Mouse (Mus musculus) intestine, embryonic 15.5 days (tissue): ENCODE results near the gene Crybb2. TPM values are rescaled to one million over a fixed set of nuclear protein-coding genes. Genes with fewer than 3 reads are reported as not detected.

Experiments
- ATAC-seq: fragments of 200-750 bp; cut with Nextera tagmentation; 2 replicates; pipeline ENCODE4 v1.8.0; 2017; ENCODE audit warnings: moderate TSS enrichment, moderate library complexity
- H3K27ac ChIP-seq: fragments of 300-500 bp; sonication (generic); 2 replicates; pipeline ENCODE4 v1.5.1; 2015; ENCODE audit warnings: mild to moderate bottlenecking, inconsistent platforms
- H3K27me3 ChIP-seq: fragments of 300-500 bp; sonication (generic); replicated peaks from 2 replicates; pipeline ENCODE4 v1.6.1; 2015; ENCODE audit warnings: inconsistent platforms
- H3K36me3 ChIP-seq: fragments of 300-500 bp; sonication (generic); 2 replicates; pipeline ENCODE4 v1.6.1; 2015; ENCODE audit warnings: inconsistent platforms
- H3K4me1 ChIP-seq: fragments of 300-500 bp; sonication (generic); replicated peaks from 2 replicates; pipeline ENCODE4 v1.6.1; 2015; ENCODE audit warnings: inconsistent platforms
- H3K4me2 ChIP-seq: fragments of 300-500 bp; sonication (generic); replicated peaks from 2 replicates; pipeline ENCODE4 v1.6.1; 2015; ENCODE audit warnings: mild to moderate bottlenecking, inconsistent platforms
- H3K4me3 ChIP-seq: fragments of 300-500 bp; sonication (generic); replicated peaks from 2 replicates; pipeline ENCODE4 v1.5.1; 2015; ENCODE audit warnings: inconsistent platforms
- H3K9ac ChIP-seq: fragments of 300-500 bp; sonication (generic); 2 replicates; pipeline ENCODE4 v1.6.1; 2015; ENCODE audit warnings: inconsistent platforms
- H3K9me3 ChIP-seq: fragments of 300-500 bp; sonication (generic); 2 replicates; pipeline ENCODE4 v1.6.1; 2016; ENCODE audit warnings: inconsistent platforms
- WGBS: fragments of 180-500 bp; shearing (Covaris S2); methylation state at CpG from one replicate; pipeline ENCODE4 v1.1.7; 2015; 5-methylcytosine and 5-hydroxymethylcytosine counted together
- polyA plus RNA-seq: library from polyadenylated mRNA; unstranded; fragments of >200 nt; fragmentation: Nextera tagmentation; extraction: Ambion mirVana; gene quantifications from 2 replicates; pipeline ENCODE4 v1.2.1, GENCODE M21; 2015

The Crybb2 gene
- polyA plus RNA-seq, 1 experiment from 2014 or later: not detected

DNA sequence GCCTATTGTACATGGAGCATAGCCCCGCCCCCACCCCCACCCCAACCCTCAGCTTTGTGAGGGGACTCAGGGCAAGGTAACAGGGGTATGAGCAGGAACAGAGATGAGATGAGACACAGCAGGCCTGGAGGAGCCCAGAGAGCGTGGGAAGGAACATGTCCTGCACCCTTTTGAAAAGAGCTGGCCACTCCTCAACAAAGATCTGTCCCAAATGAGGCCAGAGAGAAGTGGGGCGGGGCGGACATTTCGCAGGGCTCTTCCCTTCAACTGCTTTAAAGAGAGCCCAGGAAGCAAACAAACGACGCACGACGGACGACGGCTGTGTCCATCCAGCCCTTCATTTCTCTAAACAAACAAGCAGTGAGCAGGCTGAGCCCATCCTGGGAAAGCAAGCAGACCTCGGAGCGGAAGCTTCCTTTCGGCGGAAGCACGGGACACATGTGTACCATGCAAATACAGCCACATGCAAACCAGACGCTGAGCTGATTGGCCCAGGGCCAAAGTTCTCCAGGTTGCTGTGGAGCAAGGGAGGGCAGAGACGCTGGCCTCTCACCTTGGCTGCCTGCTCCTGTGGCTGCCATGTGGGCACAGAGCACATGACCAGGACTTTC lies 45.7 kb downstream of the Crybb2 start:
- 10% methylated on average over 18 of the region's 18 CpGs for WGBS
- H3K4me2 ChIP-seq: peak overlapping the region; percentile 53
- H3K9ac ChIP-seq: 0 out of 2 replicates have a peak overlapping the region, but pooled peaks have one; percentile 21
- peak overlapping the region; percentile 13; the same call in 1 of the 2 replicates for H3K4me3 ChIP-seq
- H3K4me1 ChIP-seq: peaks cover 14% of the 10 kb centered on the region
- peak overlapping the region; percentile 78 for H3K27ac ChIP-seq
- no peaks in the 10 kb centered on the region for H3K27me3 ChIP-seq
- ATAC-seq: peak; percentile 91
- no peaks in the 10 kb centered on the region for H3K36me3 ChIP-seq
- no peaks in the 10 kb centered on the region for H3K9me3 ChIP-seq

DNA sequence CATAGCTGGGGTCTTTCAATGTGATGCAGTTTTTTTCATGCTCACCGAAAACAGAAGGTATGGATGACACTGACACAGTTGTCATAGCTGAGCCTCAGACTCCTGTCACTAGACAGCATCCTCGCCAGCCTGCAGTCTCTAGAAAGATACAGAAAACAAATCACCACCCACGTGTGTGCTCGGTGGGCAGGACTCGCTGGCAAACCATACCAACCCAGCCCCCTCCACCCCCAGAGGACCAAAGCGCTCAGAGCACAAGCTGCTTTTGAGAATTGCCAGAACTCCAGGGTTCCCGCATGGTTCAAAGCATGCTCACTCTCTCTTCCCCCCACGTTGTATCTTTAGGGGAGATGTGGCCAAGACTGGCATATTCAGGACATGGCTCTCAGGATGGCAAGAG lies 51.7 kb downstream of the Crybb2 start:
- no peaks in the 10 kb centered on the region for H3K9me3 ChIP-seq
- H3K27ac ChIP-seq: no peak overlapping the region
- no peaks in the 10 kb centered on the region for H3K36me3 ChIP-seq
- H3K9ac ChIP-seq: no peak overlapping the region
- no peaks in the 10 kb centered on the region for H3K27me3 ChIP-seq
- H3K4me3 ChIP-seq: no peak overlapping the region
- H3K4me2 ChIP-seq: no peak overlapping the region
- peaks cover 13% of the 10 kb centered on the region for H3K4me1 ChIP-seq
- ATAC-seq: no peak
- WGBS: 55% methylated on average over 8 of the region's 8 CpGs

DNA sequence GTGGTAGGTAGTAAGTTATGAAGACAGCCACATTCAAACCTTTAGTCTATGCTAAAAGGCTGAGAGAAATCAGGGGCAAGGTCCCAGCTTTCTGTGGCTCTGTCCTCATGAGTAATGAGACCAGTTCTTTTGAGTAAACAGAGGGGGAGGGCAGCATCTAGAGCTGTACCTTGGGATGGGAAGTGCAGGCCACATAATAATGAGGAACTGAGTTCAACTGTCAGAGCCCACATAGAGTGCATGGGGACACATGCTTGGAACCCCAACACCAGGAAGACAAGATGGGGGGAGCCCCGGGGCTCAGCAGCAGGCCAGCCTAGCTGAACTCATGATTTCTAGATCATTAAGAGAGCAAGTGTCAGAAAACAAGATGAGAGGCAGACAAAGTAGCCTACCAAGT lies 52.9 kb downstream of the Crybb2 start:
- H3K4me1 ChIP-seq: peaks cover 13% of the 10 kb centered on the region

DNA sequence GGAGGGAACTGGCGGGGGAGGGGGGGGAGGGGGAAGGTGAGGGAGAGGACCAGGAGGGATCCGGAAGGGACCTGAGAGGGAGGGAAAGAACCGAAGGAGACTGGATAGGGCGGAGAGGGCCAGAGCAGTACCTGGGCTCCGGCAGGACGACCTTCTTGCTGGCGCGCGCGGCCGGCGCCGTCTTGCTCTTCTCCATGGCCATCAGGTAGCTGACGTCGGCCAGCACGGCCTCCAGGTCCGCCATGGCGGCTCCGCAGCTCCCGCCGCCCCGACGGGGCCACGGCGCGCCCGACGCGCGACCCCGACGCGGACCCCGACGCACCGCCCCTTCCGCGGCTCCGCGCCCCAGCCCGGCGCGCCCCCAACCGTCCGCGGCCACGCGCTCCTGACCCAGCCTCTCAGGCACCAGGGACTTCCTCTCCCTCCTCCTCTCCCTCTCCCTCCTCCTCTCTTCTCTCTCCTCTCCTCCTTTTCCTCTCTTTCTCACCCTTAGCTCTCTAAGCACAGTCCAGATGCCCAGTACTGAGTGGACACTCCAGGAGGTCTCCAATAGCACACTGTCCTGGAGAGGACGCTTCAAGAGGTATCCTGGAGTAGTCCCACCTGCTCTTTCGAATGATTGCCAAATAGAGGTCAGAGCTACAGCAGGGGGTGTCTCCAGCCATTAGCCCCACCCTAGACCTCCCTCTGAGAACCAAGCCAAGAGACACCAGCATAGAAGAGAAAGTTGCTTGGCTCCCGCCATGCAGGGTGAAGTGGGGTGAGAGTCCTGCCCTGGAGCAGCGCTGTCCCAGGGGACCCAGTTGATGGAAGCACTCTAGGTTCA lies 54.5 kb downstream of the Crybb2 start, which contains the start of gene Grk3:
Gene Grk3 (minus strand): TSS at position 556 of the 826 bp plus-strand sequence.
- peak within 1 kb of the TSS; percentile 71 for H3K9ac ChIP-seq
- H3K27me3 ChIP-seq: no peaks in the 10 kb centered on the region
- H3K36me3 ChIP-seq: no peaks in the 10 kb centered on the region
- peaks cover 13% of the 10 kb centered on the region for H3K4me1 ChIP-seq
- 4% methylated on average over 39 of the region's 52 CpGs for WGBS
- peak within 1 kb of the TSS; percentile 68 for H3K4me3 ChIP-seq
- H3K27ac ChIP-seq: peak within 1 kb of the TSS; percentile 66
- ATAC-seq: peak; percentile 91
- H3K9me3 ChIP-seq: no peaks in the 10 kb centered on the region
- H3K4me2 ChIP-seq: peak within 1 kb of the TSS; percentile 74

More for the DNA sequence above, 52.9 kb downstream of the Crybb2 start:
- no peaks in the 10 kb centered on the region for H3K27me3 ChIP-seq
- H3K9me3 ChIP-seq: no peaks in the 10 kb centered on the region
- no peak for ATAC-seq
- H3K9ac ChIP-seq: no peak overlapping the region
- WGBS: 83% methylated on average over 1 of the region's 1 CpGs
- no peaks in the 10 kb centered on the region for H3K36me3 ChIP-seq
- no peak overlapping the region for H3K4me2 ChIP-seq
- no peak overlapping the region for H3K4me3 ChIP-seq
- no peak overlapping the region for H3K27ac ChIP-seq

DNA sequence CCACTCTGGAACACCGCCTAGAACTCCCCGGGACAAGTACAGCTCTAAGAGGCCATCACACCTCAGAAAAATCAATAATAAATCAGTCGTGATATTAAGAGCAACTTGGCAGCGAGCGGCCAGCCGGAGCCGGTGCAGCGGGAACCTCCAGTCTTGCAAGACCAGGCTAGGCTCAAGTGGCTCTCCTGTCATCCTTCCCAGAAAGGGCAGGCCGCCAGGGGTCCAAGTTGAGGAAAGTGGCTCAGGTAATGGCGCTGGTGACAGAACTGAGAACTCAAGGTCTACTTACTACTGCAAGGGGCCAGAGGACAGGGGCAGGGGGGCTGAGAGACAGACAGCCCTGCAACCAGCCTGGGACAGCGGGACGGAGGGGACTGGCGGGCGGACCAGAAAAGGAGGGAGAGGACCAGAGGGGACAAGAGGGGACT lies 55.1 kb downstream of the Crybb2 start:
- Histone ChIP-seq H3K36me3 (no peaks in the 10 kb centered on the region), H3K9me3 (no peaks in the 10 kb centered on the region), H3K9ac (peak overlapping the region; percentile 71), H3K4me3 (peak overlapping the region; percentile 68), H3K4me2 (peak overlapping the region; percentile 74), H3K4me1 (peaks cover 13% of the 10 kb centered on the region), H3K27me3 (no peaks in the 10 kb centered on the region), H3K27ac (peak overlapping the region; percentile 66; the same call in 1 of the 2 replicates)
- WGBS: 2% methylated on average over 14 of the region's 14 CpGs
- ATAC-seq: no peak; the same call in none of the 2 replicates

DNA sequence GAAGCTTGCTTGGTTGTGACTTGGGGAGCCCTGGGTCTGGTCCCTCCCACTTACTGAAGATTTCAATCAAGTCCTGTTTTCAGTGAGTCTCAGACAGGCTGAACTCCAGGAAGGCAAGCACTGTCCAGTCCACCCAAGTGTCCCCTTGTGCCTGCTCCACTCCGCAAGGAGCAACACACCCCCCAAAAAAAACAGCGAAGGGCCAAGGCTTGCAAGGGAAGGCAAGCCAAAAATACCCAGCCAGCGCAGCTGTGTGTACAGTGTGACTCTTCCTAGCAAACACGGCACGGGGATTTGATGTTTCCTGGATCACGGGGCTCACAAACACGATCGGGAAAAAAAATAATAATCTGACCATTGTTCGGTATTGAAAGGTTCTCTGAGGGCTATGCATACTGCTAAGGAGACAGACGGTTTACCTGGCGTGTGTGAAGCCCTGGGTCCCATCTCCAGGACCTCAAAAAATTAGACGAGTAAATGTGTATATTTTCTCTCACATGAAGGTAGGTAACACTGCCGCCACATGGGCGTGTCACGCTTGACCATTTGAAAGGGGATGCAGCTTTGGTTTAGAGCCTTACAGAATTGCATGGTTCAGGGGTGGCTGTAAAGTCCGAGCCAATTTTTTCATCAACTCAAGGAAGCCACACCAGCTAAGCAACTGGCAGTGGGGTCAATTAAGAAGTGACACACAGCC lies 55.7 kb downstream of the Crybb2 start:
- WGBS: 46% methylated on average over 16 of the region's 16 CpGs
- Histone ChIP-seq H3K4me1 (peaks cover 13% of the 10 kb centered on the region), H3K9me3 (no peaks in the 10 kb centered on the region), H3K4me2 (peak overlapping the region; percentile 74), H3K27me3 (no peaks in the 10 kb centered on the region), H3K36me3 (no peaks in the 10 kb centered on the region), H3K4me3 (peak overlapping the region; percentile 68), H3K27ac (no peak overlapping the region), H3K9ac (peak overlapping the region; percentile 71)
- no peak for ATAC-seq

- no peak overlapping the region for H3K4me3 ChIP-seq
- ATAC-seq: no peak
- 85% methylated on average over 10 of the region's 10 CpGs for WGBS
- peaks cover 13% of the 10 kb centered on the region for H3K4me1 ChIP-seq
- H3K9ac ChIP-seq: no peak overlapping the region
- no peak overlapping the region for H3K4me2 ChIP-seq
- H3K27ac ChIP-seq: no peak overlapping the region
- no peaks in the 10 kb centered on the region for H3K27me3 ChIP-seq
- H3K9me3 ChIP-seq: no peaks in the 10 kb centered on the region
- no peaks in the 10 kb centered on the region for H3K36me3 ChIP-seq
Observed at GRCm38 (mm10) chr5:113011926-113012325, 58.0 kb downstream of the Crybb2 start.

GRCm38 (mm10) chr5:113009183-113009820 lies 60.6 kb downstream of the Crybb2 start:
- peaks cover 7% of the 10 kb centered on the region for H3K4me1 ChIP-seq
- no peaks in the 10 kb centered on the region for H3K27me3 ChIP-seq
- H3K27ac ChIP-seq: no peak overlapping the region
- H3K4me3 ChIP-seq: no peak overlapping the region
- H3K9me3 ChIP-seq: no peaks in the 10 kb centered on the region
- WGBS: 83% methylated on average over 8 of the region's 8 CpGs
- no peak for ATAC-seq
- H3K36me3 ChIP-seq: no peaks in the 10 kb centered on the region
- no peak overlapping the region for H3K9ac ChIP-seq
- no peak overlapping the region for H3K4me2 ChIP-seq

- 70% methylated on average over 2 of the region's 2 CpGs for WGBS
- no peak for ATAC-seq
- Histone ChIP-seq H3K4me2 (no peak overlapping the region), H3K4me1 (0 out of 2 replicates have a peak, but pooled peaks cover under 1% of the 10 kb centered on the region), H3K9ac (no peak overlapping the region), H3K27ac (no peak overlapping the region), H3K27me3 (no peaks in the 10 kb centered on the region), H3K9me3 (no peaks in the 10 kb centered on the region), H3K36me3 (no peaks in the 10 kb centered on the region), H3K4me3 (no peak overlapping the region)
Observed at GRCm38 (mm10) chr5:113008496-113008895, 61.4 kb downstream of the Crybb2 start.
